Mouse (Mus musculus): ENCODE results near the gene Abtb2.

DNA sequence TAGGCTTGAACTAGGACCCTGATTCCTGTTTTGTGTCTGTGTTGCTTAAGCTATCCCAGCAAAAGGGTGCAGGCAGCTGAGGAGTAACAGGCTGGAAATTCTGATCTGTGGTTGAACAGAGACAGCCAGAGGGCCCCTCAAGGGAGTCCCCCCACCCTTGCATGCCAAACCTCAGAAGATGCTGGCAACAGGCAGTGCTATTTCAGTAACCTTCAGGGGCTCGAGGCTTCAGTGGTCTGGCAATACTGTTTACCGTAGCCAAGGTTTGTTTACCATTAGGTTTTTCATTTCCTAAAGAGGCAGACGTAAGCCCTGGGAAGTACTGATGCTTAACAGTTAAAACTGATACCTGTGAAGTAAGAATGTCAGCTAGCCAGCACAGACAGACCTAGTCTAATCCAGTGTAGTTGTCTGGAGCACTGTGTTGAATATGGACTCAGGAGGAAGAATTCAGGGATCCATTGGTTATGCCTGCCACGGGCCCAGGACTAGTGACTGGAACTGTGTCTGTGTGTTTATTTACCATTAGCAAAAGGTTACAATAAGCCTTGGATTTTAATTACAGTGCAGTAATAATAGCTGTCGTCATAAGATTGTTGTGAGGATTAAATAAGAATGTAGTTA, 29.0 kb downstream of the Abtb2 start:
- no peak for TF ChIP-seq POLR2A (IDR thresholded peaks at IDR 0.05; ENCODE audit: insufficient read length, low read depth)
- no peak for TF ChIP-seq MYOG (IDR thresholded peaks at IDR 0.05; ENCODE audit: control insufficient read depth in 1 of 3, insufficient read depth in 1 of 3, insufficient read length in 2 of 3, low read depth in 2 of 3)
- TF ChIP-seq USF1 (IDR thresholded peaks at IDR 0.05; ENCODE audit: low read depth) = no peak
- no peak for TF ChIP-seq TCF3 (IDR thresholded peaks at IDR 0.05; ENCODE audit: insufficient read length, low read depth)
- TF ChIP-seq TCF12 (IDR thresholded peaks at IDR 0.05; ENCODE audit: insufficient read depth, poor library complexity, severe bottlenecking) = no peak
- no peak for TF ChIP-seq MAX (IDR thresholded peaks at IDR 0.05; ENCODE audit: low read depth)
- TF ChIP-seq E2F4 (IDR thresholded peaks at IDR 0.05; ENCODE audit: insufficient read depth) = no peak
- TF ChIP-seq CEBPB (IDR thresholded peaks at IDR 0.05; ENCODE audit: insufficient read depth, poor library complexity, severe bottlenecking) = no peak
